Mouse (Mus musculus): ENCODE measurements around the gene Asxl2.

GRCm38 (mm10) chr12:3389394-3389793 lies 37.3 kb upstream of the Asxl2 start:
- TF ChIP-seq CTCF (IDR thresholded peaks at IDR 0.05; ENCODE audit: low read depth, low read length): no peak
- no peak for TF ChIP-seq POLR2A (IDR thresholded peaks at IDR 0.05; ENCODE audit: insufficient read depth, low read length)
- TF ChIP-seq EP300 (IDR thresholded peaks at IDR 0.05; ENCODE audit: insufficient read depth, low read depth, low read length): no peak

All from ES-Bruce4 (cell line).